In the genomic region with DNA sequence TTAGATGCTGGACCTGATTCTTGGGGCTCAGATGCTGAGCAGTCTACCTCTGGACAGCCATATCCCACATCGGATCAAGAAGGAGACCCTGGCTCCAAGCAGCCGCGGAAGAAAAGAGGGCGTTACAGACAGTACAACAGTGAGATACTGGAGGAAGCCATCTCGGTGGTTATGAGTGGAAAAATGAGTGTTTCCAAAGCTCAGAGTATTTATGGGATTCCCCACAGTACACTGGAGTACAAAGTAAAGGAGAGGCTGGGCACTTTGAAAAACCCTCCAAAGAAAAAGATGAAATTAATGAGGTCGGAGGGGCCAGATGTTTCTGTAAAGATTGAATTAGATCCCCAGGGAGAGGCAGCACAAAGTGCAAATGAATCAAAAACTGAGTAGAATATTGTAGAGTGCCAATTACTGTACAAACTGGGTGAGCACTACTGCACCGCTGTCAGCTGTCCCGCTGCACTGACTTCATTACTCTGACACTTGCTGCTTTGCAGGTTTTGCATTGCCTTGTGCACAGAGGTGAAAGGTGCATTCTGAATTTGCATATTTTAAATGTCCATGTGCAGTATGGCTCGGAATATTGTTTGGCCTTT, we compare ENCODE assay signal across 27 mouse cellular contexts. TPM values are rescaled to one million over a fixed set of nuclear protein-coding genes. Genes with fewer than 3 reads are reported as not detected.
A peak's percentile ranks its signal among the peaks of the same experiment; 100 is the strongest.
DNase-seq lines count a peak whose midpoint lies in the region; ATAC-seq lines count a peak whose summit lies in the region.
"Had no signal": no experiment of that assay in that cellular context is flagged by ENCODE, and none has a peak within 500 bp of the region (broad histone marks: within the 10 kb centered on the region; RNA-seq: fewer than 3 reads in every experiment).

No protein-coding gene starts in this region.

- H3K4me2 ChIP-seq in embryonic facial prominence, embryonic 14.5 days (ENCODE audit: low read depth, low read length), result no peak overlapping the region
- no peak overlapping the region for H3K4me2 ChIP-seq in hindbrain, embryonic 13.5 days
- no peak overlapping the region for H3K4me2 ChIP-seq in hindbrain, embryonic 11.5 days (replicated peaks; ENCODE audit: low read depth, low read length)
- no peak overlapping the region for H3K4me2 ChIP-seq in neural tube, embryonic 15.5 days
- H3K4me2 ChIP-seq: heart, embryonic 15.5 days; hindbrain, embryonic 15.5 days; intestine, embryonic 15.5 days; liver, embryonic 12.5 days had no signal

- peaks cover 35% of the 10 kb centered on the region for H3K36me3 ChIP-seq in embryonic facial prominence, embryonic 14.5 days (ENCODE audit: control insufficient read depth, insufficient read depth, low read length)
- H3K36me3 ChIP-seq in embryonic facial prominence, embryonic 10.5 days (replicated peaks), result peaks cover 46% of the 10 kb centered on the region
- peaks cover 28% of the 10 kb centered on the region for H3K36me3 ChIP-seq in hindbrain, embryonic 13.5 days
- no peaks in the 10 kb centered on the region for H3K36me3 ChIP-seq in hindbrain, embryonic 11.5 days (ENCODE audit: control insufficient read depth, insufficient read depth, low read length)
- H3K36me3 ChIP-seq in neural tube, embryonic 15.5 days, result peaks cover 19% of the 10 kb centered on the region

- no peaks in the 10 kb centered on the region for H3K4me1 ChIP-seq in embryonic facial prominence, embryonic 14.5 days (ENCODE audit: control insufficient read depth, insufficient read depth, low read length)
- peaks cover 16% of the 10 kb centered on the region for H3K4me1 ChIP-seq in embryonic facial prominence, embryonic 10.5 days
- 0 out of 2 replicates have a peak, but pooled peaks cover 7% of the 10 kb centered on the region for H3K4me1 ChIP-seq in hindbrain, embryonic 13.5 days (replicated peaks)
- no peaks in the 10 kb centered on the region for H3K4me1 ChIP-seq in hindbrain, embryonic 11.5 days (replicated peaks; ENCODE audit: control insufficient read depth, insufficient read depth, low read length)
- no peaks in the 10 kb centered on the region for H3K4me1 ChIP-seq in neural tube, embryonic 15.5 days
- H3K4me1 ChIP-seq: heart, embryonic 15.5 days; liver, embryonic 12.5 days had no signal

- peak; percentile 6 for DNase-seq in embryonic facial prominence, embryonic 14.5 days (ENCODE audit: low spot score)
- no peak for DNase-seq in embryonic facial prominence, embryonic 10.5 days (ENCODE audit: low spot score)
- no peak for DNase-seq in hindbrain, embryonic 11.5 days (ENCODE audit: low spot score)
- no peak for DNase-seq in neural tube, embryonic 10.5 days (ENCODE audit: extremely low spot score, low spot score)
- DNase-seq in gastrocnemius, postnatal 25 days, result no peak
- DNase-seq: adrenal gland, adult 8-10 months; cerebellum, adult 8-10 months; cerebellum, postnatal 25 days; gastrocnemius, postnatal 14 days; heart, adult 11 months; kidney, adult 8-10 months; kidney, postnatal 4 days; layer of hippocampus, postnatal 36 days; left cerebral cortex, postnatal 4 days; liver, postnatal 0 days; lung, postnatal 36 days; spleen, adult 18-20 months; thymus, postnatal 14 days had no signal

- WGBS in embryonic facial prominence, embryonic 14.5 days, result 85% methylated on average over 9 of the region's 9 CpGs
- WGBS in embryonic facial prominence, embryonic 10.5 days, result 89% methylated on average over 9 of the region's 9 CpGs
- WGBS in hindbrain, embryonic 13.5 days, result 78% methylated on average over 9 of the region's 9 CpGs
- 89% methylated on average over 9 of the region's 9 CpGs for WGBS in hindbrain, embryonic 11.5 days
- 84% methylated on average over 9 of the region's 9 CpGs for WGBS in neural tube, embryonic 15.5 days

- no peak overlapping the region for H3K27ac ChIP-seq in embryonic facial prominence, embryonic 14.5 days (replicated peaks; ENCODE audit: low read depth, low read length)
- H3K27ac ChIP-seq in embryonic facial prominence, embryonic 10.5 days (replicated peaks), result no peak overlapping the region
- H3K27ac ChIP-seq in hindbrain, embryonic 13.5 days, result peak overlapping the region; percentile 52
- H3K27ac ChIP-seq in hindbrain, embryonic 11.5 days (ENCODE audit: low read depth, low read length), result no peak overlapping the region
- 0 out of 2 replicates have a peak overlapping the region, but pooled peaks have one; percentile 11 for H3K27ac ChIP-seq in neural tube, embryonic 15.5 days (replicated peaks)
- H3K27ac ChIP-seq: heart, embryonic 10.5 days; heart, embryonic 15.5 days; hindbrain, embryonic 15.5 days; intestine, embryonic 15.5 days; kidney, postnatal 0 days; liver, embryonic 12.5 days had no signal

- no peaks in the 10 kb centered on the region for H3K27me3 ChIP-seq in embryonic facial prominence, embryonic 14.5 days (replicated peaks; ENCODE audit: control insufficient read depth, insufficient read depth, low read length)
- H3K27me3 ChIP-seq in embryonic facial prominence, embryonic 10.5 days (replicated peaks; ENCODE audit: low read depth, poor library complexity, severe bottlenecking), result no peaks in the 10 kb centered on the region
- H3K27me3 ChIP-seq in hindbrain, embryonic 13.5 days, result no peaks in the 10 kb centered on the region
- no peaks in the 10 kb centered on the region for H3K27me3 ChIP-seq in hindbrain, embryonic 11.5 days (ENCODE audit: control insufficient read depth, insufficient read depth, low read length)
- H3K27me3 ChIP-seq in neural tube, embryonic 15.5 days (replicated peaks), result no peaks in the 10 kb centered on the region
- H3K27me3 ChIP-seq: CH12.LX; heart, embryonic 15.5 days; hindbrain, embryonic 15.5 days; intestine, embryonic 15.5 days; liver, embryonic 12.5 days had no signal

- H3K9me3 ChIP-seq in embryonic facial prominence, embryonic 14.5 days (ENCODE audit: control insufficient read depth, low read length), result no peaks in the 10 kb centered on the region
- H3K9me3 ChIP-seq in embryonic facial prominence, embryonic 10.5 days, result no peaks in the 10 kb centered on the region
- no peaks in the 10 kb centered on the region for H3K9me3 ChIP-seq in hindbrain, embryonic 13.5 days
- H3K9me3 ChIP-seq in hindbrain, embryonic 11.5 days (ENCODE audit: control insufficient read depth, low read length), result no peaks in the 10 kb centered on the region
- H3K9me3 ChIP-seq in neural tube, embryonic 15.5 days (replicated peaks), result no peaks in the 10 kb centered on the region
- H3K9me3 ChIP-seq: heart, embryonic 10.5 days; heart, embryonic 15.5 days; hindbrain, embryonic 15.5 days; intestine, embryonic 15.5 days; liver, embryonic 12.5 days had no signal

- no peak overlapping the region for H3K4me3 ChIP-seq in embryonic facial prominence, embryonic 14.5 days (ENCODE audit: low read depth, low read length)
- no peak overlapping the region for H3K4me3 ChIP-seq in embryonic facial prominence, embryonic 10.5 days
- no peak overlapping the region for H3K4me3 ChIP-seq in hindbrain, embryonic 13.5 days
- no peak overlapping the region for H3K4me3 ChIP-seq in hindbrain, embryonic 11.5 days (ENCODE audit: low read depth, low read length)
- no peak overlapping the region for H3K4me3 ChIP-seq in neural tube, embryonic 15.5 days (replicated peaks)
- H3K4me3 ChIP-seq: heart, embryonic 10.5 days; heart, embryonic 15.5 days; hindbrain, embryonic 15.5 days; intestine, embryonic 15.5 days; liver, embryonic 12.5 days had no signal

- H3K9ac ChIP-seq in embryonic facial prominence, embryonic 14.5 days (ENCODE audit: low read depth, low read length), result no peak overlapping the region
- H3K9ac ChIP-seq in hindbrain, embryonic 13.5 days, result no peak overlapping the region
- no peak overlapping the region for H3K9ac ChIP-seq in hindbrain, embryonic 11.5 days (ENCODE audit: low read depth, low read length)
- no peak overlapping the region for H3K9ac ChIP-seq in neural tube, embryonic 15.5 days (replicated peaks)
- H3K9ac ChIP-seq: heart, embryonic 15.5 days; hindbrain, embryonic 15.5 days; intestine, embryonic 15.5 days; liver, embryonic 12.5 days; liver, postnatal 0 days had no signal

- ATAC-seq in embryonic facial prominence, embryonic 14.5 days (ENCODE audit: low read depth), result no peak
- ATAC-seq in hindbrain, embryonic 13.5 days (ENCODE audit: low FRiP score), result no peak
- no peak for ATAC-seq in hindbrain, embryonic 11.5 days (ENCODE audit: low FRiP score)
- ATAC-seq in neural tube, embryonic 15.5 days (ENCODE audit: low FRiP score), result no peak
- ATAC-seq: intestine, embryonic 15.5 days; liver, embryonic 12.5 days; liver, postnatal 0 days had no signal

RNA-seq across cellular contexts. Expression of a gene that starts 23.2 kb away (rescaled TPM):
- polyA plus RNA-seq in embryonic facial prominence, embryonic 14.5 days (2014; fragmentation: Nextera tagmentation; extraction: Ambion mirVana), result 3.5 and 3.8 TPM in 2 replicates
- polyA plus RNA-seq in embryonic facial prominence, embryonic 10.5 days (2016; fragmentation: Nextera tagmentation; extraction: Ambion mirVana), result 3.2 and 3.6 TPM in 2 replicates
- 2.7 and 3.3 TPM in 2 replicates for polyA plus RNA-seq in hindbrain, embryonic 13.5 days (2015; fragmentation: Nextera tagmentation; extraction: Ambion mirVana)
- polyA plus RNA-seq in hindbrain, embryonic 11.5 days (2014; fragmentation: Nextera tagmentation; extraction: Ambion mirVana), result 4.2 and 7.3 TPM in 2 replicates
- polyA plus RNA-seq in neural tube, embryonic 15.5 days (2015; fragmentation: Nextera tagmentation; extraction: Ambion mirVana), result 1.8 TPM in 2 replicates
- 1 to 10 TPM; 4.4 to 5.0 TPM for total RNA-seq in gastrocnemius, postnatal 25 days (2021)

Comparison
In these comparisons a context has a peak if more than half of its experiments do, and no peak if none do; other contexts are left out.
1. H3K27ac ChIP-seq: peak in hindbrain, embryonic 13.5 days (single experiment) and neural tube, embryonic 15.5 days (single experiment); none in embryonic facial prominence, embryonic 14.5 days (single experiment), embryonic facial prominence, embryonic 10.5 days (single experiment) and hindbrain, embryonic 11.5 days (single experiment).